Mouse (Mus musculus) WW6 (cell line): ENCODE results near the gene Pttg1ip.

Source experiments
- DNase-seq: peaks from one replicate; pipeline ENCODE4 v3.0.0-alpha.2; 2013; ENCODE audit warnings: low read depth, low spot score

Pttg1ip gene

GRCm38 (mm10) chr10:77636234-77636922 lies 54.9 kb downstream of the Pttg1ip start:
- no peak for DNase-seq

GRCm38 (mm10) chr10:77638956-77639355 lies 57.4 kb downstream of the Pttg1ip start:
- DNase-seq, result no peak

GRCm38 (mm10) chr10:77643160-77643559 lies 61.6 kb downstream of the Pttg1ip start:
- DNase-seq, result no peak

- no peak for DNase-seq
Measured at GRCm38 (mm10) chr10:77645571-77645970, 64.1 kb downstream of the Pttg1ip start.

GRCm38 (mm10) chr10:77647461-77647860 lies 65.9 kb downstream of the Pttg1ip start:
- no peak for DNase-seq

- no peak for DNase-seq
Measured at GRCm38 (mm10) chr10:77647901-77648300, 66.4 kb downstream of the Pttg1ip start.
